Mouse (Mus musculus): ENCODE results near the gene D430041D05Rik. TPM values are rescaled to one million over a fixed set of nuclear protein-coding genes. Genes with fewer than 3 reads are reported as not detected.

Gene D430041D05Rik
- total RNA-seq (2023): not detected

DNA sequence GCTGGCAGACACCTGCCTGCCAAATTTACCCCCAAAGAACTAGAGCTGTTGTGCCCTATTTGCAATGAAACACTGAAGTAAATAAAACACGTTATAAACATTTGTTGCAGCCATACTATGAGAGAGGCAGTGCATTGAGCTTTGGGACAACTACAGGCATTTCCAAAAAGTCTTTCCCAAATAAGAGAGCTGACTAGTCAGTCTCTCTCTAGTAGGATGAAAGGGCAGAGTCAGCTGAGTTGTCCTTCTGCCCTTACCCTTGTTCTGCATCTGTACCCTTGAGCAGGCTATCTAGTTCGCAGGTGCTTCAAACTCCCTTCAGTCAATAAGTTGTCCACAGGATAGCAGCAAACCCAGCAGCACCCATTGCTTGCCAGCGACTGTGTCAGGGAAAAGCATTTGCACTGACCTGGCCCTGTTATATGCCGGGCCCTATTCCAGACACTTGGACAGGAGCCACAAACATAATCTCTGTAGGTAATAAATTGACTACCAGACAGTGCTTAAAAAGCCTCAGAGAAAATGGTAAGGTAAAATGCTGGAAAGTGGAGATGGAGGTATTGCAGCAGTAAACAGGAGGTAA is at the start of gene D430041D05Rik:
Gene D430041D05Rik, minus strand, starts transcription at position 51 of the 583 bp plus-strand sequence.

DNA sequence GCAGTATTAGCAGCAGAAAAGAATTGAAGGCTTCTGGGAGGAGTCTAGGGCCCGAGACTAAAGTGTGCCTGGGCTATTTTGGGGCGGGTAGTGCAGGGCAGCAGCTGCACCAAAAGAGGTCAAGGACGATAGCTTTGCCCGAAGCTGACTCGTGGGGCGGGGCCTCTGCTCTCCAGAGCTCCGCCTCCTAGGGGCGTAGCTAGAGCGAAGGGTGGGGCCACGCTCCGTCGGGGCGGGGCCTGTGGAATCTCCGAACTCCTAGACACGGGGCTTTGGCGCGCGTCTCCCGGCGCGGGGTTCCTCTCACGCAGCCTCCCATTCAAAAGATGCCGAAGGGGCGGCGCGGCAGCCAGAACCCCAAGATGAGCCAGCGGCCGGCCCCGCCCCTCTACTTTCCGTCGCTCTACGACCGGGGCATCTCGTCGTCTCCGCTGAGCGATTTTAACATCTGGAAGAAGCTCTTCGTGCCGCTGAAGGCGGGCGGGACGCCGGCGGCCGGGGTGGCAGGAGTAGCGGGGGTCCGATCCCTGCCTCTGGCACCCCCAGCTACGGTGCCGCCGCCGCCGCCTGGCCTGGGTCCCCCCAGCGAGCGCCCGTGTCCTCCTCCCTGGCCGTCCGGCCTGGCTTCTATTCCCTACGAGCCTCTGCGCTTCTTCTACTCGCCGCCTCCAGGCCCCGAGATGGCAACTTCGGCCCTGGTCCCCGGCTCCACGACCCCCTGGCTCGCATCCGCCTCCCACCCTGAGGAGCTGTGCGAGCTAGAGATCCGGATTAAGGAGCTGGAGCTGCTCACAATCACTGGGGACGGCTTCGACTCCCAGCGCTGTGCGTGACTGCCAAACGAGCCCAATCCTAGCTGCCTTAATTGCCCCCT is 288.1 kb downstream of the D430041D05Rik start, which contains the start of gene A930018P22Rik:
Gene A930018P22Rik, plus strand, starts transcription at position 265 of the 874 bp plus-strand sequence.

DNA sequence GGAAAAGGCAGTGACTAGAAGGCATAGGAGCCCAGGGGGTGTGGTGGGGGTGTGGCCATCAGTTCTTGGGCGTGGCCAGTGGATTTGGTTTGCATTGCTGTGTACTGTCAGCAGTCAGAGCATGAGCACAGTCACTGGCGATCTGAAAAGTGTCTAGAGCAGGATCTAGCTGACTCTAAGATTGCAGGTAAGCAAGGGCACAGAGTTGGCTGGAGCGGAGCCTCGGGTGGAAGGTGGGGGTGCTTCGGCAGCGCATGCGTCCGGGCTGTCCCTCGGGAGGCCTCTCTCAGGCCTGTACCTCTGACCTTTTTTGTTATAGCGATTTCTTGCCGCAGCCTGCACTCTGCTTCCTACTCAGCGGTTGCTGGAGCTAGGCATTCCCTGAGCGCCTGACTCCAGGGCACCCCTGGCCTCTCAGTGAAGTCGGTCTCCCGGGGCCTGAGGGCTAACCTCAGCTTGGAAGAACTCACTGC is 315.0 kb downstream of the D430041D05Rik start, which contains the start of gene Cd59a:
Gene Cd59a, plus strand, starts transcription at position 61 of the 473 bp plus-strand sequence.

Other genes starting within 250 kb of the D430041D05Rik start
- gene Hipk3, start 83.4 kb upstream of the D430041D05Rik start, total RNA-seq (2023): 10 to 100 TPM; 54.1 to 60.2 TPM
- gene Cstf3, start 179.5 kb upstream of the D430041D05Rik start, total RNA-seq (2023): 10 to 100 TPM; 55.0 to 59.5 TPM